Mouse (Mus musculus) spleen, adult 2 months (tissue): Measurements from ENCODE around the gene Spata5. TPM values are rescaled to one million over a fixed set of nuclear protein-coding genes. Genes with fewer than 3 reads are reported as not detected.

Experiments used
- DNase-seq, 2 experiments: peaks; one replicate each; pipeline versions ENCODE4 v3.0.0 to v3.0.0-alpha.2; 2012 to 2021; ENCODE audit warnings: low spot score in 2 of 2, low read depth in 1 of 2
- H3K27ac ChIP-seq: fragments of 200-500 bp; 2 replicates; pipeline ENCODE4 v1.5.1; 2012; ENCODE audit warnings: low read length, inconsistent platforms; ENCODE audit not compliant: insufficient read depth
- H3K27me3 ChIP-seq: fragments of 200-500 bp; 2 replicates; pipeline ENCODE4 v1.6.1; 2012; ENCODE audit warnings: mild to moderate bottlenecking, moderate library complexity, low read length, inconsistent platforms; ENCODE audit not compliant: control insufficient read depth, insufficient read depth
- H3K36me3 ChIP-seq: fragments of 200-500 bp; 2 replicates; pipeline ENCODE4 v1.6.1; 2012; ENCODE audit warnings: mild to moderate bottlenecking, low read length, inconsistent platforms; ENCODE audit not compliant: control insufficient read depth, insufficient read depth
- H3K4me1 ChIP-seq: fragments of 200-500 bp; 2 replicates; pipeline ENCODE4 v1.6.1; 2011; ENCODE audit warnings: inconsistent platforms; ENCODE audit not compliant: control insufficient read depth, insufficient read depth, insufficient read length
- H3K4me3 ChIP-seq: fragments of 200-500 bp; 2 replicates; pipeline ENCODE4 v1.5.1; 2011; ENCODE audit warnings: mild to moderate bottlenecking, inconsistent platforms; ENCODE audit not compliant: insufficient read depth, insufficient read length; ENCODE audit errors: extremely low read depth
- CTCF ChIP-seq: fragments of 200-500 bp; IDR thresholded peaks from 2 replicates; pipeline ENCODE4 v1.5.1; 2011; ENCODE audit warnings: mild to moderate bottlenecking, inconsistent platforms; ENCODE audit not compliant: insufficient read depth, insufficient read length, insufficient replicate concordance; ENCODE audit errors: extremely low read depth
- POLR2A ChIP-seq: fragments of 200-500 bp; IDR thresholded peaks from 2 replicates; pipeline ENCODE4 v1.6.1; 2011; ENCODE audit warnings: low read depth, low read length, inconsistent platforms
- WGBS: fragments of 180-500 bp; shearing (Covaris S2); methylation state at CpG from one replicate; pipeline ENCODE4 v1.1.7; 2018; 5-methylcytosine and 5-hydroxymethylcytosine counted together
- polyA plus RNA-seq: library from polyadenylated mRNA; depleted of rRNA; stranded (reverse); fragments of >200 nt; gene quantifications from 2 replicates; pipeline ENCODE4 v1.2.3, GENCODE M21; 2012

Spata5 gene
- polyA plus RNA-seq, 1 experiment = 2.3 TPM

GRCm38 (mm10) chr3:37398661-37399395, 20.9 kb upstream of the Spata5 start:
- Histone ChIP-seq H3K27me3 (no peaks in the 10 kb centered on the region), H3K4me1 (no peaks in the 10 kb centered on the region), H3K27ac (no peak overlapping the region), H3K4me3 (no peak overlapping the region), H3K36me3 (no peaks in the 10 kb centered on the region)
- WGBS = 82% methylated on average over 7 of the region's 7 CpGs
- DNase-seq = no peak
- TF ChIP-seq POLR2A (no peak), CTCF (no peak)

DNA sequence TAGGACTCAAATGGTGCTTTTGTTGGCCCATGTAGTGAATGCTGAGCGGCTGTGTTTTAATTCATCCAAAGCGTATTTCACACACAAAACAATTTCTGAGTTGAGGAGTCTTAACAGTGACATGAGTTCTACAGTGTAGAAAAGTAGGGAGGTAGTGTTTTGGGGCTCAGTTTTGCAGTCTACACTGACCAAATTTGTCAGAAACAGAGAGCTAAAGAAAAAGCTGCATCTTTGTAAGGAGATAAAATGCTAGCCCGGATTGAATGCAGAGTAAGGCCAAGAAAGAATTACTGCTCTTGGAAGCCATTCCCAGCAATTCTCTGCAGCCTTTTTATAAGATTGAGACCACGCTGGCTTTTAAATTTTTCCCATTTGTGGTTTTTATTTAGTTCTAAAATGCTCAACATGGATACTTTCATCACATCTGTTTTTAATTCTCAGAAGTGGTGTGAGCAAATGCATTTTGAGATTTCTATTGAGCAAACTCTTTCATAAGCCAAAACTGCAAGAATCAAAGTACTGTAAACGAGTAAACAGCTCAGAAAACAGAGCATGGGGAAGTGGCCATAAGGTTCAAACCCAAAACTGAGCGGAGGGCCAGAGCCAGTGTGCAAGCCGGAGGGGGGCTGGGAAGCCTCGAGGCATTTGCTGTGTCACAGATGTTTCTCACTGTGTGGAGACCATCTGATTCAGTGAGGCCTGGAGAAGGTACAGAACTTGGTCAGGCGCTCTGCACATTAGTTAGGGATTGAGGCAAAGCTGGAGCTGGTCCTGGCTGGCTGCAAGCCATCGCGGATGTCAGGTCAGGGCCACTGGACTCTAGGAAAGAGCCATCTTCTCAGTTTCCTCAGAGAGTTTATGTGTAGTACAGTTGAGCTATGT, 17.7 kb upstream of the Spata5 start:
- no peak overlapping the region for H3K4me3 ChIP-seq
- DNase-seq = no peak

GRCm38 (mm10) chr3:37407598-37407997, 12.1 kb upstream of the Spata5 start:
- DNase-seq = no peak
- peaks cover 10% of the 10 kb centered on the region for H3K36me3 ChIP-seq
- no peak overlapping the region for H3K27ac ChIP-seq
- no peaks in the 10 kb centered on the region for H3K4me1 ChIP-seq
- TF ChIP-seq CTCF (no peak), POLR2A (no peak)
- H3K4me3 ChIP-seq = no peak overlapping the region
- no peaks in the 10 kb centered on the region for H3K27me3 ChIP-seq

More for the DNA sequence above, 17.7 kb upstream of the Spata5 start:
- TF ChIP-seq POLR2A = no peak
- TF ChIP-seq CTCF = no peak
- H3K27ac ChIP-seq = peak overlapping the region; percentile 9; the same call in 1 of the 2 replicates
- peaks cover 5% of the 10 kb centered on the region for H3K36me3 ChIP-seq
- no peaks in the 10 kb centered on the region for H3K4me1 ChIP-seq
- no peaks in the 10 kb centered on the region for H3K27me3 ChIP-seq
- WGBS = 88% methylated on average over 11 of the region's 11 CpGs

- H3K27ac ChIP-seq = no peak overlapping the region
- TF ChIP-seq POLR2A (no peak), CTCF (no peak)
- H3K4me3 ChIP-seq = no peak overlapping the region
- no peaks in the 10 kb centered on the region for H3K27me3 ChIP-seq
- H3K4me1 ChIP-seq = no peaks in the 10 kb centered on the region
- DNase-seq = no peak
- 91% methylated on average over 3 of the region's 3 CpGs for WGBS
- H3K36me3 ChIP-seq = peaks cover 4% of the 10 kb centered on the region; the same call in 1 of the 2 replicates
Observed at GRCm38 (mm10) chr3:37413446-37413845, 6.2 kb upstream of the Spata5 start.

DNA sequence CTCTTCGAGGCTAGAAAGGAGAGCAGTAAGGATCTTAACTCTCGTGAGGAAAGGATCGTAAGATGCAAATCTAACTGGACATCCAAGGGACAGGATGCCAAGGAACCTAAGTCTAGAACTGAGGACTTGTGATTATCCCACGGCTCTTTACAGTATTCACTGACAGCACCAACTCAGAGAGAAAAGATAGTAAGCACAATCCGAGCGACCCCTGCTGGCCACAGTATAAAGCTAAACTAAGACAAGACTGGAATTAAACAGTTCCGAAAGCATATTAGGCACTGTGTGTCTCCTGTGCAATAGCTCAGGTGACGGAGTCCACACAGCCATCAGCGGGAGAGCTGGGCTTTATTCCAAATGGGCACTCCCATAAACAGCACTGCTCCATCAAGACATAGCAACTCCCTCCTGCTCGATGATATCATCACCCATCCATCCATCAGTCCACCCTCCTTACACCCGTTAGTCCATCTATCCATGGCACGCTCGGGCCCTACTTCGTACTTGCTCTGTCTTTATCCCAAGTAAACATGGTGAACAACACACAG, 5.2 kb upstream of the Spata5 start:
- Histone ChIP-seq H3K4me3 (no peak overlapping the region), H3K27me3 (no peaks in the 10 kb centered on the region), H3K4me1 (no peaks in the 10 kb centered on the region; the same call in 1 of the 2 replicates), H3K27ac (no peak overlapping the region), H3K36me3 (peaks cover 3% of the 10 kb centered on the region; the same call in 1 of the 2 replicates)
- DNase-seq = peak; percentile 32 to 64
- TF ChIP-seq CTCF (no peak), POLR2A (no peak)
- 64% methylated on average over 14 of the region's 14 CpGs for WGBS

DNA sequence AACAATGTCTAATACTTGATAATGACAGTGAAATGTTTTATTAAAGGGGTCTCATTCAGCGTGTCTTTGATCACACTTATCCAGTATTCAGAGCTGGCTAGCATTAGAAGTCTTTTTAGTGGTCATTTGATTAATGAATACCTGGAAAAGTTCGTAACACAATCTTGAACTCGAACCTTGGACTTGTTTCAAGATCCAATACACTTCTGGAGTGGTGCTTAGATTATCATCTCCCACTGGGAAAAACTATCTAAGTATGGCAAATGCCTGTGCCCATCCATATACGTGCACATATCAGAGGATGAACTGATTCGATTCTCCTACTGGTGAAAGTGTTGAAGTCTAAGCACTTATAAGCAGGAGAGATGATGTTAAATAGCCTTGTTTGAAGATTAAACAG, 1.4 kb upstream of the Spata5 start:
- no peak overlapping the region for H3K27ac ChIP-seq
- 77% methylated on average over 5 of the region's 5 CpGs for WGBS
- no peaks in the 10 kb centered on the region; the same call in 1 of the 2 replicates for H3K4me1 ChIP-seq
- DNase-seq = no peak
- TF ChIP-seq CTCF (no peak), POLR2A (no peak)
- H3K4me3 ChIP-seq = no peak overlapping the region
- no peaks in the 10 kb centered on the region for H3K36me3 ChIP-seq
- H3K27me3 ChIP-seq = no peaks in the 10 kb centered on the region
